Mouse (Mus musculus) bone marrow macrophage, adult 2 months (primary cell): ENCODE data around the gene Kat7.

Experiments used
- CTCF ChIP-seq: IDR thresholded peaks from 2 replicates; pipeline ENCODE4 v1.5.1; 2012; ENCODE audit warnings: low read depth, mild to moderate bottlenecking, low read length, moderate library complexity
- POLR2A ChIP-seq: IDR thresholded peaks from 2 replicates; pipeline ENCODE4 v1.6.1; 2012; ENCODE audit warnings: mild to moderate bottlenecking, low read depth, low read length, borderline replicate concordance

DNA sequence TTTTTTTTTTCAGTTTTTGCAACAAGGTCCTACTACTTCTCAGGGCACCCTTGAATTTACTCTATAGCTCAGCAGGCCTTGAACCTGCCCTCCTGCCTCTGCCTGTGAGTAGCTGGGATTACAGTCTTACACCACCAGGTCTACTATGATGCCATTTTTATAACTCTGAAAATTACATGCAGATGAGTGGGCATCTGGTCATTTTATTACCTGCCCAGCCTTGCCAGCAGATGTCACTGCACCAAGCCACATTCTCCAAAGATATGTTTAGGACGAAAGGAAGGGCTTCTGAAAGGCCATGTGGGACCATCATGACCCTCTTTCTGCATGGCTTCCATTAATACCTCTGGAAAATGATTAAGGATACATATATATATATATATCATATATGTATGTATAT lies 9.5 kb upstream of the Kat7 start:
- no peak for TF ChIP-seq CTCF
- TF ChIP-seq POLR2A, result no peak
